ENCODE assay signal across 8 mouse cellular contexts in the genomic region with DNA sequence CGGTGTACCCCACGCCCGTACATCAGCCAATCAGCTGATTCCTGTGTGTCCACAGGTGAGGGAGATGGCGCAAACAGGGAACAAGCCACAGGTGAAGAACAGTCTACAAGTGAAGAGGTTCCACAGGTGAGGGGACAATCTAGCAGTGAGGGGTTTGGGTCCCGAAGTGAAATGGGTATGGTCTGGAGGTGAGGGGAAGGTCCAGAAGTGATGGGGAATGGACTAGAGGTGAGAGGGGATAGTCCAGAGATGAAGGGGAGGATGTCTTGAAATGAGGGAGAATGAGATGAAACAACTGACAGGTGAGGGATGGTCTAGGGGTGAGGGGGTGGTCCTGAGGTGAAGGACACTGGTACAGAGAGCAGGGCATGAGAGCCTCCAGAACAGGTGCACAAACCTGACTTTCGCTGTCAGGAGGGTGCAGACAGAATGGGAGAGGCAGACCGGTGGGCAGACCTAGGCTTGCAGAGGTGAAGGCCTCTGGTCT. TPM values are rescaled to one million over a fixed set of nuclear protein-coding genes. Genes with fewer than 3 reads are reported as not detected.
DNase-seq lines count a peak whose midpoint lies in the region; ATAC-seq and TF ChIP-seq lines count a peak whose summit lies in the region.

No protein-coding gene starts in this region.

- H3K4me1 ChIP-seq in kidney, embryonic 16.5 days (ENCODE audit: insufficient read depth, low read length): peaks cover 21% of the 10 kb centered on the region
- H3K4me1 ChIP-seq in cortical plate, adult 2 months (ENCODE audit: control insufficient read depth, insufficient read depth, low read length): peaks cover 5% of the 10 kb centered on the region
- H3K4me1 ChIP-seq in hindbrain, embryonic 15.5 days (replicated peaks): peaks cover 24% of the 10 kb centered on the region
- peaks cover 22% of the 10 kb centered on the region for H3K4me1 ChIP-seq in midbrain, embryonic 16.5 days (ENCODE audit: control insufficient read depth, insufficient read depth, low read length)

- peak overlapping the region; percentile 94 for H3K9ac ChIP-seq in kidney, embryonic 16.5 days (replicated peaks; ENCODE audit: low read length)
- peak overlapping the region; percentile 78 for H3K9ac ChIP-seq in hindbrain, embryonic 15.5 days
- H3K9ac ChIP-seq in midbrain, embryonic 16.5 days (ENCODE audit: low read depth, low read length): peak overlapping the region; percentile 86

- no peak for TF ChIP-seq POLR2A in cortical plate, adult 2 months (IDR thresholded peaks at IDR 0.05; ENCODE audit: extremely low read depth, insufficient read depth, low read length)

- peak; percentile 44 for ATAC-seq in kidney, embryonic 16.5 days (ENCODE audit: low FRiP score, low TSS enrichment)
- ATAC-seq in hindbrain, embryonic 15.5 days (ENCODE audit: low FRiP score, low read depth): peak; percentile 28
- ATAC-seq in midbrain, embryonic 16.5 days: peak; percentile 52; the same call in 1 of the 2 replicates

- 0 out of 2 replicates have a peak, but pooled peaks cover 3% of the 10 kb centered on the region for H3K36me3 ChIP-seq in kidney, embryonic 16.5 days (ENCODE audit: insufficient read depth, low read length)
- H3K36me3 ChIP-seq in hindbrain, embryonic 15.5 days: no peaks in the 10 kb centered on the region
- no peaks in the 10 kb centered on the region for H3K36me3 ChIP-seq in midbrain, embryonic 16.5 days (ENCODE audit: control insufficient read depth, insufficient read depth, low read length)

- H3K4me2 ChIP-seq in kidney, embryonic 16.5 days (replicated peaks; ENCODE audit: low read depth, low read length): peak overlapping the region; percentile 71
- peak overlapping the region; percentile 87 for H3K4me2 ChIP-seq in hindbrain, embryonic 15.5 days
- peak overlapping the region; percentile 81 for H3K4me2 ChIP-seq in midbrain, embryonic 16.5 days (ENCODE audit: low read length)

- H3K27me3 ChIP-seq in kidney, embryonic 16.5 days (ENCODE audit: insufficient read depth, low read length): no peaks in the 10 kb centered on the region
- H3K27me3 ChIP-seq in hindbrain, embryonic 15.5 days: no peaks in the 10 kb centered on the region
- H3K27me3 ChIP-seq in midbrain, embryonic 16.5 days (ENCODE audit: control insufficient read depth, insufficient read depth, low read depth, low read length): no peaks in the 10 kb centered on the region

- peak overlapping the region; percentile 84 for H3K4me3 ChIP-seq in kidney, embryonic 16.5 days (ENCODE audit: low read length)
- peak overlapping the region; percentile 45 for H3K4me3 ChIP-seq in cortical plate, adult 2 months (ENCODE audit: insufficient read depth, low read length)
- peak overlapping the region; percentile 90 for H3K4me3 ChIP-seq in hindbrain, embryonic 15.5 days
- peak overlapping the region; percentile 87 for H3K4me3 ChIP-seq in midbrain, embryonic 16.5 days (ENCODE audit: low read depth, low read length)

- H3K27ac ChIP-seq in kidney, embryonic 16.5 days (ENCODE audit: low read length): no peak overlapping the region
- H3K27ac ChIP-seq in cortical plate, adult 2 months (ENCODE audit: insufficient read depth, low read length): no peak overlapping the region
- H3K27ac ChIP-seq in hindbrain, embryonic 15.5 days (replicated peaks): no peak overlapping the region
- H3K27ac ChIP-seq in midbrain, embryonic 16.5 days (ENCODE audit: low read length): no peak overlapping the region; the same call in 1 of the 2 replicates

- no peak for TF ChIP-seq CTCF in cortical plate, adult 2 months (IDR thresholded peaks at IDR 0.05; ENCODE audit: extremely low read depth, insufficient read depth, low read length)

- no peak for DNase-seq in kidney, adult 9 months
- no peak for DNase-seq in yolk sac, embryonic 10.5 days (ENCODE audit: low spot score)
- DNase-seq in layer of hippocampus, postnatal 25 days (ENCODE audit: extremely low spot score in 1 of 2, low spot score in 1 of 2): no peak
- no peak for DNase-seq in cerebellum, postnatal 25 days

- 26% methylated on average over 7 of the region's 7 CpGs for WGBS in kidney, embryonic 16.5 days
- 26% methylated on average over 7 of the region's 7 CpGs for whole genome bisulfite sequencing in hindbrain, embryonic 15.5 days
- whole genome bisulfite sequencing in midbrain, embryonic 16.5 days: 25% methylated on average over 7 of the region's 7 CpGs

- 0 out of 2 replicates have a peak, but pooled peaks cover 3% of the 10 kb centered on the region for H3K9me3 ChIP-seq in kidney, embryonic 16.5 days (ENCODE audit: low read length)
- no peaks in the 10 kb centered on the region for H3K9me3 ChIP-seq in hindbrain, embryonic 15.5 days
- no peaks in the 10 kb centered on the region for H3K9me3 ChIP-seq in midbrain, embryonic 16.5 days (replicated peaks; ENCODE audit: control insufficient read depth, low read length, poor library complexity, severe bottlenecking)

RNA-seq across cellular contexts. Expression of gene Mier2, which starts 0.3 kb away (rescaled TPM):
- 56.2 and 60.1 TPM in 2 replicates for polyA plus RNA-seq in kidney, embryonic 16.5 days (2015; fragmentation: Nextera tagmentation; extraction: Ambion mirVana)
- 78.3 and 79.6 TPM in 2 replicates for polyA plus RNA-seq in cortical plate, adult 2 months (2012; rRNA removed)
- polyA plus RNA-seq in hindbrain, embryonic 15.5 days (2015; fragmentation: Nextera tagmentation; extraction: Ambion mirVana): 64.8 and 75.6 TPM in 2 replicates
- 56.2 and 56.8 TPM in 2 replicates for polyA plus RNA-seq in midbrain, embryonic 16.5 days (2015; fragmentation: Nextera tagmentation; extraction: Ambion mirVana)
- total RNA-seq in layer of hippocampus, postnatal 25 days (2021): 10 to 100 TPM; 53.2 to 56.4 TPM

RNA-seq across cellular contexts. Expression of gene Plpp2, which starts 21.7 kb away (rescaled TPM):
- 53.6 and 58.1 TPM in 2 replicates for polyA plus RNA-seq in kidney, embryonic 16.5 days (2015; fragmentation: Nextera tagmentation; extraction: Ambion mirVana)
- 3.4 and 3.6 TPM in 2 replicates for polyA plus RNA-seq in cortical plate, adult 2 months (2012; rRNA removed)
- polyA plus RNA-seq in hindbrain, embryonic 15.5 days (2015; fragmentation: Nextera tagmentation; extraction: Ambion mirVana): 17.7 and 21.9 TPM in 2 replicates
- polyA plus RNA-seq in midbrain, embryonic 16.5 days (2015; fragmentation: Nextera tagmentation; extraction: Ambion mirVana): 19.2 and 22.4 TPM in 2 replicates
- total RNA-seq in layer of hippocampus, postnatal 25 days (2021): 1 to 10 TPM; 5.3 to 6.9 TPM

RNA-seq across cellular contexts. Expression of gene Theg, which starts 31.9 kb away (rescaled TPM):
- not detected in 2 replicates for polyA plus RNA-seq in kidney, embryonic 16.5 days (2015; fragmentation: Nextera tagmentation; extraction: Ambion mirVana)
- polyA plus RNA-seq in cortical plate, adult 2 months (2012; rRNA removed): 1.9 and 2.6 TPM in 2 replicates
- not detected in 2 replicates for polyA plus RNA-seq in hindbrain, embryonic 15.5 days (2015; fragmentation: Nextera tagmentation; extraction: Ambion mirVana)
- not detected in 2 replicates for polyA plus RNA-seq in midbrain, embryonic 16.5 days (2015; fragmentation: Nextera tagmentation; extraction: Ambion mirVana)
- under 1 TPM in 1 of 2 experiments, not detected in 1; 0.44 TPM for total RNA-seq in layer of hippocampus, postnatal 25 days (2021)

RNA-seq across cellular contexts. Expression of gene C2cd4c, which starts 58.5 kb away (rescaled TPM):
- polyA plus RNA-seq in kidney, embryonic 16.5 days (2015; fragmentation: Nextera tagmentation; extraction: Ambion mirVana): 0.04 TPM in 2 replicates
- 12.4 and 13.3 TPM in 2 replicates for polyA plus RNA-seq in cortical plate, adult 2 months (2012; rRNA removed)
- 0.54 and 0.60 TPM in 2 replicates for polyA plus RNA-seq in hindbrain, embryonic 15.5 days (2015; fragmentation: Nextera tagmentation; extraction: Ambion mirVana)
- 0.66 and 0.95 TPM in 2 replicates for polyA plus RNA-seq in midbrain, embryonic 16.5 days (2015; fragmentation: Nextera tagmentation; extraction: Ambion mirVana)
- total RNA-seq in layer of hippocampus, postnatal 25 days (2021): 10 to 100 TPM; 12.1 to 12.3 TPM
